Mouse (Mus musculus): ENCODE data around the gene Chst10. TPM values are rescaled to one million over a fixed set of nuclear protein-coding genes. Genes with fewer than 3 reads are reported as not detected.

The Chst10 gene
- total and polyA plus RNA-seq, 2 experiments from 2014 or later = 0.04 to 0.55 TPM

DNA sequence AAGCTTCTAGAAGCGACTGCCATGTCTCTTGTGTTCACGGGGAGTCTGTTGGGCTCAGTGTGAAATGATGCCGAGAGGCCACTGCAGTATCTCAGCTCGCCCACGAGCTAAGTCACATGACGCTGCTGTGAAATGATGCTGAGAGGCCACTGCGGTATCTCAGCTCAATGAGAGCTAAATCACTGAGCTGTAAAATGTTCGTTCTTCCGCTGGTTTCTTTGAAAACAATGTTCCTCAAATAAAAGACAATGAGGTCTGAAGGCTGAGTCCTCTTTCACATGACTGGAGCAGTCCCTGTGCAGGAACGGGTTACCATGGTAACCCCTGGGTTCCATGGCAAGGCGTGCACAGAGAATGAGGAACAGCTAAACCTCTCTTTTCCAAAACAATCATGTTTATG is 50.0 kb downstream of the Chst10 start:
- Histone ChIP-seq H3K27ac (ENCODE audit: low read depth) (no peak overlapping the region), H3K9ac (replicated peaks; ENCODE audit: low read depth, low read length) (no peak overlapping the region), H3K4me1 (ENCODE audit: control insufficient read depth, insufficient read depth) (no peaks in the 10 kb centered on the region), H3K27me3 (ENCODE audit: control insufficient read depth, insufficient read depth, low read length) (0 out of 2 replicates have a peak, but pooled peaks cover 5% of the 10 kb centered on the region), H3K4me3 (ENCODE audit: low read depth, low read length) (no peak overlapping the region), H3K9me3 (replicated peaks; ENCODE audit: control insufficient read depth, low read length) (no peaks in the 10 kb centered on the region), H3K36me3 (replicated peaks; ENCODE audit: control insufficient read depth, insufficient read depth, low read length) (no peaks in the 10 kb centered on the region), H3K4me2 (ENCODE audit: low read depth, low read length) (no peak overlapping the region)
- TF ChIP-seq EP300 (IDR thresholded peaks at IDR 0.05; ENCODE audit: low read depth) (no peak), CTCF (IDR thresholded peaks at IDR 0.05; ENCODE audit: low read depth) (no peak)
- DNase-seq (ENCODE audit: low spot score) = no peak
- 62% methylated on average over 11 of the region's 11 CpGs for WGBS
- ATAC-seq (ENCODE audit: insufficient read depth, low read depth) = no peak

GRCm38 (mm10) chr1:38843275-38843674 is 54.7 kb downstream of the Chst10 start:
- no peaks in the 10 kb centered on the region for H3K4me1 ChIP-seq (ENCODE audit: control insufficient read depth, insufficient read depth)
- DNase-seq (ENCODE audit: low spot score) (no peak), ATAC-seq (ENCODE audit: insufficient read depth, low read depth) (no peak)
- no peak overlapping the region for H3K9ac ChIP-seq (replicated peaks; ENCODE audit: low read depth, low read length)
- TF ChIP-seq EP300 (IDR thresholded peaks at IDR 0.05; ENCODE audit: low read depth) (no peak), CTCF (IDR thresholded peaks at IDR 0.05; ENCODE audit: low read depth) (no peak)
- 0 out of 2 replicates have a peak, but pooled peaks cover 6% of the 10 kb centered on the region for H3K27me3 ChIP-seq (ENCODE audit: control insufficient read depth, insufficient read depth, low read length)
- no peak overlapping the region for H3K4me3 ChIP-seq (ENCODE audit: low read depth, low read length)
- no peaks in the 10 kb centered on the region for H3K36me3 ChIP-seq (replicated peaks; ENCODE audit: control insufficient read depth, insufficient read depth, low read length)
- H3K27ac ChIP-seq (ENCODE audit: low read depth) = no peak overlapping the region
- 67% methylated on average over 4 of the region's 4 CpGs for WGBS
- H3K4me2 ChIP-seq (ENCODE audit: low read depth, low read length) = no peak overlapping the region
- no peaks in the 10 kb centered on the region for H3K9me3 ChIP-seq (replicated peaks; ENCODE audit: control insufficient read depth, low read length)

GRCm38 (mm10) chr1:38842861-38843260 is 55.1 kb downstream of the Chst10 start:
- Histone ChIP-seq H3K4me2 (ENCODE audit: low read depth, low read length) (no peak overlapping the region), H3K9ac (replicated peaks; ENCODE audit: low read depth, low read length) (no peak overlapping the region), H3K27me3 (ENCODE audit: control insufficient read depth, insufficient read depth, low read length) (0 out of 2 replicates have a peak, but pooled peaks cover 7% of the 10 kb centered on the region), H3K27ac (ENCODE audit: low read depth) (no peak overlapping the region), H3K4me3 (ENCODE audit: low read depth, low read length) (no peak overlapping the region), H3K9me3 (replicated peaks; ENCODE audit: control insufficient read depth, low read length) (no peaks in the 10 kb centered on the region), H3K36me3 (replicated peaks; ENCODE audit: control insufficient read depth, insufficient read depth, low read length) (no peaks in the 10 kb centered on the region), H3K4me1 (ENCODE audit: control insufficient read depth, insufficient read depth) (no peaks in the 10 kb centered on the region)
- no peak for TF ChIP-seq EP300 (IDR thresholded peaks at IDR 0.05; ENCODE audit: low read depth)
- no peak for TF ChIP-seq CTCF (IDR thresholded peaks at IDR 0.05; ENCODE audit: low read depth)
- DNase-seq (ENCODE audit: low spot score) = no peak
- ATAC-seq (ENCODE audit: insufficient read depth, low read depth) = no peak
- 70% methylated on average over 1 of the region's 1 CpGs for WGBS

DNA sequence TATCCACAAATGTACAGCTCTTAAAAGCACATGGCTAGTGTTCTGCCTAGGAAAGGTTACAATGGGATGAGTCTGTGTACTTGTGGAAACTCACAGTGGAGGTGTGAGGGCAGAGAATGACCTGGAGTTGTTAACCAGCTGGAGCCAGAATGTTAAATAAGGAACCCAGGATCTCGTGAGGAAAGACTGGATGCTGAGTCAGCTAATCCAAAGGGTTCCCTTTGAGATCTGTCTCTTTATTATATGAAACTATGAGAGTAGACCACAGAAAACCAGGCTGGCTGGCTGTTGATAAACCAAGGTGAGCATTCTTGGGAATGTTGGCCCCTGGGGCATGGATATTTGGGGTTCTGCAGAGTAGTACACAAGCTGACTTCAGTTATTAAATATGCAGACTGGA is 58.0 kb downstream of the Chst10 start:
- H3K9ac ChIP-seq (replicated peaks; ENCODE audit: low read depth, low read length) = no peak overlapping the region
- H3K27me3 ChIP-seq (ENCODE audit: control insufficient read depth, insufficient read depth, low read length) = peaks cover 26% of the 10 kb centered on the region
- no peaks in the 10 kb centered on the region for H3K36me3 ChIP-seq (replicated peaks; ENCODE audit: control insufficient read depth, insufficient read depth, low read length)
- no peak overlapping the region for H3K4me3 ChIP-seq (ENCODE audit: low read depth, low read length)
- H3K4me2 ChIP-seq (ENCODE audit: low read depth, low read length) = no peak overlapping the region
- ATAC-seq (ENCODE audit: insufficient read depth, low read depth) = no peak
- no peaks in the 10 kb centered on the region for H3K4me1 ChIP-seq (ENCODE audit: control insufficient read depth, insufficient read depth)
- DNase-seq (ENCODE audit: low spot score) = no peak
- H3K9me3 ChIP-seq (replicated peaks; ENCODE audit: control insufficient read depth, low read length) = no peaks in the 10 kb centered on the region
- TF ChIP-seq CTCF (IDR thresholded peaks at IDR 0.05; ENCODE audit: low read depth) = no peak
- no peak for TF ChIP-seq EP300 (IDR thresholded peaks at IDR 0.05; ENCODE audit: low read depth)
- WGBS = 33% methylated on average over 1 of the region's 1 CpGs
- H3K27ac ChIP-seq (ENCODE audit: low read depth) = no peak overlapping the region

DNA sequence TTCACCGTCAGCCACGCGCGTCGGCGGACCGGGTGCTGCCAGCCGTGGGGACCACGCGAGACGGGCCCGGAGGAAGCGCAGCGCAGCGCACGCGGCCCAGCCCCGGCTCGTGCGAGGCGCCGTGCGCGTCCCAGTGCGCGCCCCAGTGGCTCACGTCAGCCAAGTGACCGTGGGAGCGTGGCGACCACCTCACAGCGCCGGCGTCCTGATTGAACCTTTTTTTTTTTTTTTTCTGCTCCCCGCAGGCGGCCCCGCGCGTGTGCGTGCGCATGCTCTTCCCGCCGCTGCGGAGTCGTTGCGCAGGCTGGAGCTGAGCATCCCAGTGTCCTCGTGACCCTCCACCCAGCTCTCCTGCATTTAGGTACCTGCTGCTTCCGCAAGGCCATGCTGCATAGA is 61.5 kb downstream of the Chst10 start, which contains the start of gene Lonrf2:
TSS of gene Lonrf2 (minus strand) at position 235 of the 396 bp plus-strand sequence.
- peak within 1 kb of the TSS; percentile 46 for H3K9ac ChIP-seq (replicated peaks; ENCODE audit: low read depth, low read length)
- TF ChIP-seq CTCF (IDR thresholded peaks at IDR 0.05; ENCODE audit: low read depth) (no peak), EP300 (IDR thresholded peaks at IDR 0.05; ENCODE audit: low read depth) (no peak)
- H3K4me2 ChIP-seq (ENCODE audit: low read depth, low read length) = peak within 1 kb of the TSS; percentile 95
- no peaks in the 10 kb centered on the region for H3K4me1 ChIP-seq (ENCODE audit: control insufficient read depth, insufficient read depth)
- ATAC-seq (ENCODE audit: insufficient read depth, low read depth) = peak; percentile 24; the same call in 1 of the 2 replicates
- H3K36me3 ChIP-seq (replicated peaks; ENCODE audit: control insufficient read depth, insufficient read depth, low read length) = no peaks in the 10 kb centered on the region
- H3K9me3 ChIP-seq (replicated peaks; ENCODE audit: control insufficient read depth, low read length) = no peaks in the 10 kb centered on the region
- WGBS = 2% methylated on average over 34 of the region's 47 CpGs
- DNase-seq (ENCODE audit: low spot score) = no peak
- peaks cover 26% of the 10 kb centered on the region for H3K27me3 ChIP-seq (ENCODE audit: control insufficient read depth, insufficient read depth, low read length)
- H3K27ac ChIP-seq (ENCODE audit: low read depth) = no peak within 1 kb of the TSS
- H3K4me3 ChIP-seq (ENCODE audit: low read depth, low read length) = peak within 1 kb of the TSS; percentile 57

All from heart, postnatal 0 days (tissue).